Mouse (Mus musculus): Measurements from ENCODE around the gene Mdfic. TPM values are rescaled to one million over a fixed set of nuclear protein-coding genes. Genes with fewer than 3 reads are reported as not detected.

Mdfic gene
- polyA plus RNA-seq, 1 experiment: 17.6 TPM

- no peak for TF ChIP-seq MAX (IDR thresholded peaks at IDR 0.05)
- TF ChIP-seq FOSL1 (IDR thresholded peaks at IDR 0.05; ENCODE audit: insufficient read depth, low read length, poor library complexity, severe bottlenecking): no peak
- TF ChIP-seq CTCF (IDR thresholded peaks at IDR 0.05; ENCODE audit: control insufficient read depth, insufficient read depth, insufficient read length): no peak
- no peak for TF ChIP-seq MYOG (IDR thresholded peaks at IDR 0.05; ENCODE audit: control insufficient read depth, extremely low read depth, insufficient read length)
- TF ChIP-seq MYOD1 (IDR thresholded peaks at IDR 0.05; ENCODE audit: control insufficient read depth, insufficient read length, low read depth): no peak
- TF ChIP-seq CEBPB (IDR thresholded peaks at IDR 0.05; ENCODE audit: low read depth): no peak
- TF ChIP-seq USF1 (IDR thresholded peaks at IDR 0.05; ENCODE audit: low read depth): no peak
- Histone ChIP-seq H3K36me3 (ENCODE audit: control insufficient read depth, insufficient read depth) (no peaks in the 10 kb centered on the region), H3K4me3 (ENCODE audit: insufficient read depth, poor library complexity, severe bottlenecking) (no peak overlapping the region), H3ac (ENCODE audit: control insufficient read depth, insufficient read length, low read depth) (no peak overlapping the region), H3K79me3 (ENCODE audit: low read depth) (no peaks in the 10 kb centered on the region), H3K79me2 (ENCODE audit: control insufficient read depth, insufficient read depth) (no peaks in the 10 kb centered on the region), H3K27me3 (ENCODE audit: control insufficient read depth, insufficient read depth, insufficient read length) (no peaks in the 10 kb centered on the region)
Observed at GRCm38 (mm10) chr6:15841476-15842209, 121.2 kb downstream of the Mdfic start.

GRCm38 (mm10) chr6:15843295-15843694 is 122.8 kb downstream of the Mdfic start:
- no peaks in the 10 kb centered on the region for H3K36me3 ChIP-seq (ENCODE audit: control insufficient read depth, insufficient read depth)
- H3ac ChIP-seq (ENCODE audit: control insufficient read depth, insufficient read length, low read depth): no peak overlapping the region
- no peak for TF ChIP-seq MYOD1 (IDR thresholded peaks at IDR 0.05; ENCODE audit: control insufficient read depth, insufficient read length, low read depth)
- no peak for TF ChIP-seq MAX (IDR thresholded peaks at IDR 0.05)
- TF ChIP-seq USF1 (IDR thresholded peaks at IDR 0.05; ENCODE audit: low read depth): no peak
- no peak for TF ChIP-seq FOSL1 (IDR thresholded peaks at IDR 0.05; ENCODE audit: insufficient read depth, low read length, poor library complexity, severe bottlenecking)
- TF ChIP-seq MYOG (IDR thresholded peaks at IDR 0.05; ENCODE audit: control insufficient read depth, extremely low read depth, insufficient read length): no peak
- TF ChIP-seq CEBPB (IDR thresholded peaks at IDR 0.05; ENCODE audit: low read depth): no peak
- no peaks in the 10 kb centered on the region for H3K79me3 ChIP-seq (ENCODE audit: low read depth)
- H3K4me3 ChIP-seq (ENCODE audit: insufficient read depth, poor library complexity, severe bottlenecking): no peak overlapping the region
- H3K27me3 ChIP-seq (ENCODE audit: control insufficient read depth, insufficient read depth, insufficient read length): no peaks in the 10 kb centered on the region
- no peaks in the 10 kb centered on the region for H3K79me2 ChIP-seq (ENCODE audit: control insufficient read depth, insufficient read depth)

GRCm38 (mm10) chr6:15845711-15846342 is 125.4 kb downstream of the Mdfic start:
- TF ChIP-seq CEBPB (IDR thresholded peaks at IDR 0.05; ENCODE audit: low read depth): no peak
- no peak for TF ChIP-seq MYOG (IDR thresholded peaks at IDR 0.05; ENCODE audit: control insufficient read depth, extremely low read depth, insufficient read length)
- no peak for TF ChIP-seq MYOD1 (IDR thresholded peaks at IDR 0.05; ENCODE audit: control insufficient read depth, insufficient read length, low read depth)
- no peak for TF ChIP-seq FOSL1 (IDR thresholded peaks at IDR 0.05; ENCODE audit: insufficient read depth, low read length, poor library complexity, severe bottlenecking)
- no peak for TF ChIP-seq MAX (IDR thresholded peaks at IDR 0.05)
- TF ChIP-seq USF1 (IDR thresholded peaks at IDR 0.05; ENCODE audit: low read depth): no peak
- no peak for TF ChIP-seq CTCF (IDR thresholded peaks at IDR 0.05; ENCODE audit: control insufficient read depth, insufficient read depth, insufficient read length)
- H3K4me3 ChIP-seq (ENCODE audit: insufficient read depth, poor library complexity, severe bottlenecking): no peak overlapping the region
- no peak overlapping the region for H3ac ChIP-seq (ENCODE audit: control insufficient read depth, insufficient read length, low read depth)
- no peaks in the 10 kb centered on the region for H3K27me3 ChIP-seq (ENCODE audit: control insufficient read depth, insufficient read depth, insufficient read length)
- no peaks in the 10 kb centered on the region for H3K36me3 ChIP-seq (ENCODE audit: control insufficient read depth, insufficient read depth)
- H3K79me2 ChIP-seq (ENCODE audit: control insufficient read depth, insufficient read depth): no peaks in the 10 kb centered on the region
- H3K79me3 ChIP-seq (ENCODE audit: low read depth): no peaks in the 10 kb centered on the region
